Mouse (Mus musculus): ENCODE results near the gene Pcca. TPM values are rescaled to one million over a fixed set of nuclear protein-coding genes. Genes with fewer than 3 reads are reported as not detected.
A peak's percentile ranks its signal among the peaks of the same experiment; 100 is the strongest.

The Pcca gene
- polyA plus RNA-seq, 1 experiment from 2014 or later = 21.5 TPM

- DNase-seq (ENCODE audit: low spot score) (peak; percentile 61), ATAC-seq (replicated peaks; ENCODE audit: low FRiP score, low TSS enrichment, low read depth) (peak; percentile 72)
- H3K9ac ChIP-seq (ENCODE audit: low read length) = no peak within 1 kb of the TSS
- H3K36me3 ChIP-seq (ENCODE audit: control insufficient read depth, insufficient read depth, low read length) = no peaks in the 10 kb centered on the region
- peaks cover 76% of the 10 kb centered on the region for H3K27me3 ChIP-seq (replicated peaks; ENCODE audit: control insufficient read depth, insufficient read depth, low read length)
- WGBS = 2% methylated on average over 47 of the region's 51 CpGs
- H3K4me1 ChIP-seq (replicated peaks; ENCODE audit: control insufficient read depth, insufficient read depth, low read length) = peaks cover 5% of the 10 kb centered on the region; the same call in 1 of the 2 replicates
- no peaks in the 10 kb centered on the region for H3K9me3 ChIP-seq (ENCODE audit: control insufficient read depth, low read length)
- H3K4me2 ChIP-seq (ENCODE audit: low read length) = peak within 1 kb of the TSS; percentile 6; the same call in 1 of the 2 replicates
- H3K27ac ChIP-seq (ENCODE audit: low read depth) = no peak within 1 kb of the TSS
- H3K4me3 ChIP-seq (ENCODE audit: low read depth, low read length) = peak within 1 kb of the TSS; percentile 4; the same call in 1 of the 2 replicates
These were observed 43.4 kb upstream of the Pcca start, which contains the start of gene Gm10837 for GRCm38 (mm10) chr14:122490441-122491328. Gm10837 (plus strand) TSS chr14:122490586.

- H3K4me3 ChIP-seq (ENCODE audit: low read depth, low read length) = no peak overlapping the region
- DNase-seq (ENCODE audit: low spot score) = no peak
- 77% methylated on average over 6 of the region's 6 CpGs for WGBS
- no peak overlapping the region for H3K27ac ChIP-seq (ENCODE audit: low read depth)
- H3K9me3 ChIP-seq (ENCODE audit: control insufficient read depth, low read length) = no peaks in the 10 kb centered on the region
- H3K4me1 ChIP-seq (replicated peaks; ENCODE audit: control insufficient read depth, insufficient read depth, low read length) = peaks cover 5% of the 10 kb centered on the region; the same call in 1 of the 2 replicates
- H3K9ac ChIP-seq (ENCODE audit: low read length) = no peak overlapping the region
- H3K36me3 ChIP-seq (ENCODE audit: control insufficient read depth, insufficient read depth, low read length) = no peaks in the 10 kb centered on the region
- H3K4me2 ChIP-seq (ENCODE audit: low read length) = no peak overlapping the region
- no peak for ATAC-seq (replicated peaks; ENCODE audit: low FRiP score, low TSS enrichment, low read depth)
- H3K27me3 ChIP-seq (replicated peaks; ENCODE audit: control insufficient read depth, insufficient read depth, low read length) = peaks cover 71% of the 10 kb centered on the region
These were observed 42.6 kb upstream of the Pcca start for GRCm38 (mm10) chr14:122491521-122491920.

- no peak for DNase-seq (ENCODE audit: low spot score)
- no peak overlapping the region for H3K4me3 ChIP-seq (ENCODE audit: low read depth, low read length)
- peaks cover 66% of the 10 kb centered on the region for H3K27me3 ChIP-seq (replicated peaks; ENCODE audit: control insufficient read depth, insufficient read depth, low read length)
- H3K9ac ChIP-seq (ENCODE audit: low read length) = no peak overlapping the region
- no peaks in the 10 kb centered on the region for H3K36me3 ChIP-seq (ENCODE audit: control insufficient read depth, insufficient read depth, low read length)
- peaks cover 5% of the 10 kb centered on the region; the same call in 1 of the 2 replicates for H3K4me1 ChIP-seq (replicated peaks; ENCODE audit: control insufficient read depth, insufficient read depth, low read length)
- H3K9me3 ChIP-seq (ENCODE audit: control insufficient read depth, low read length) = no peaks in the 10 kb centered on the region
- H3K4me2 ChIP-seq (ENCODE audit: low read length) = no peak overlapping the region
- ATAC-seq (replicated peaks; ENCODE audit: low FRiP score, low TSS enrichment, low read depth) = no peak
- WGBS = 81% methylated on average over 1 of the region's 1 CpGs
- no peak overlapping the region for H3K27ac ChIP-seq (ENCODE audit: low read depth)
These were observed 42.1 kb upstream of the Pcca start for GRCm38 (mm10) chr14:122492015-122492414.

- WGBS = 25% methylated on average over 2 of the region's 2 CpGs
- no peak for DNase-seq (ENCODE audit: low spot score)
- Histone ChIP-seq H3K4me3 (ENCODE audit: low read depth, low read length) (no peak overlapping the region), H3K4me1 (replicated peaks; ENCODE audit: control insufficient read depth, insufficient read depth, low read length) (no peaks in the 10 kb centered on the region; the same call in 1 of the 2 replicates), H3K9me3 (ENCODE audit: control insufficient read depth, low read length) (no peaks in the 10 kb centered on the region), H3K4me2 (ENCODE audit: low read length) (no peak overlapping the region), H3K27ac (ENCODE audit: low read depth) (no peak overlapping the region), H3K9ac (ENCODE audit: low read length) (no peak overlapping the region), H3K27me3 (replicated peaks; ENCODE audit: control insufficient read depth, insufficient read depth, low read length) (no peaks in the 10 kb centered on the region), H3K36me3 (ENCODE audit: control insufficient read depth, insufficient read depth, low read length) (no peaks in the 10 kb centered on the region)
- ATAC-seq (replicated peaks; ENCODE audit: low FRiP score, low TSS enrichment, low read depth) = no peak
These were observed 25.1 kb upstream of the Pcca start for GRCm38 (mm10) chr14:122509058-122509457.

GRCm38 (mm10) chr14:122511519-122511918 is 22.6 kb upstream of the Pcca start:
- Histone ChIP-seq H3K36me3 (ENCODE audit: control insufficient read depth, insufficient read depth, low read length) (no peaks in the 10 kb centered on the region), H3K4me3 (ENCODE audit: low read depth, low read length) (no peak overlapping the region), H3K27ac (ENCODE audit: low read depth) (no peak overlapping the region), H3K9me3 (ENCODE audit: control insufficient read depth, low read length) (no peaks in the 10 kb centered on the region), H3K4me1 (replicated peaks; ENCODE audit: control insufficient read depth, insufficient read depth, low read length) (no peaks in the 10 kb centered on the region; the same call in 1 of the 2 replicates), H3K4me2 (ENCODE audit: low read length) (no peak overlapping the region), H3K9ac (ENCODE audit: low read length) (no peak overlapping the region), H3K27me3 (replicated peaks; ENCODE audit: control insufficient read depth, insufficient read depth, low read length) (no peaks in the 10 kb centered on the region)
- 52% methylated on average over 3 of the region's 3 CpGs for WGBS
- ATAC-seq (replicated peaks; ENCODE audit: low FRiP score, low TSS enrichment, low read depth) (no peak), DNase-seq (ENCODE audit: low spot score) (no peak)

GRCm38 (mm10) chr14:122513511-122514036 is 20.6 kb upstream of the Pcca start:
- H3K9ac ChIP-seq (ENCODE audit: low read length) = no peak overlapping the region
- H3K4me1 ChIP-seq (replicated peaks; ENCODE audit: control insufficient read depth, insufficient read depth, low read length) = no peaks in the 10 kb centered on the region; the same call in 1 of the 2 replicates
- ATAC-seq (replicated peaks; ENCODE audit: low FRiP score, low TSS enrichment, low read depth) (no peak), DNase-seq (ENCODE audit: low spot score) (peak; percentile 24)
- no peak overlapping the region for H3K4me3 ChIP-seq (ENCODE audit: low read depth, low read length)
- H3K27me3 ChIP-seq (replicated peaks; ENCODE audit: control insufficient read depth, insufficient read depth, low read length) = no peaks in the 10 kb centered on the region
- H3K36me3 ChIP-seq (ENCODE audit: control insufficient read depth, insufficient read depth, low read length) = no peaks in the 10 kb centered on the region
- no peak overlapping the region for H3K27ac ChIP-seq (ENCODE audit: low read depth)
- H3K9me3 ChIP-seq (ENCODE audit: control insufficient read depth, low read length) = no peaks in the 10 kb centered on the region
- 56% methylated on average over 1 of the region's 1 CpGs for WGBS
- no peak overlapping the region for H3K4me2 ChIP-seq (ENCODE audit: low read length)

- no peaks in the 10 kb centered on the region for H3K27me3 ChIP-seq (replicated peaks; ENCODE audit: control insufficient read depth, insufficient read depth, low read length)
- ATAC-seq (replicated peaks; ENCODE audit: low FRiP score, low TSS enrichment, low read depth) (no peak), DNase-seq (ENCODE audit: low spot score) (peak; percentile 23)
- no peak overlapping the region for H3K27ac ChIP-seq (ENCODE audit: low read depth)
- H3K36me3 ChIP-seq (ENCODE audit: control insufficient read depth, insufficient read depth, low read length) = no peaks in the 10 kb centered on the region
- H3K4me1 ChIP-seq (replicated peaks; ENCODE audit: control insufficient read depth, insufficient read depth, low read length) = no peaks in the 10 kb centered on the region
- no peak overlapping the region for H3K4me3 ChIP-seq (ENCODE audit: low read depth, low read length)
- 0 out of 2 replicates have a peak, but pooled peaks cover 3% of the 10 kb centered on the region for H3K9me3 ChIP-seq (ENCODE audit: control insufficient read depth, low read length)
- no peak overlapping the region for H3K4me2 ChIP-seq (ENCODE audit: low read length)
- no peak overlapping the region for H3K9ac ChIP-seq (ENCODE audit: low read length)
- 78% methylated on average over 4 of the region's 4 CpGs for WGBS
These were observed 5.6 kb upstream of the Pcca start for GRCm38 (mm10) chr14:122528475-122528874.

- no peak for ATAC-seq (replicated peaks; ENCODE audit: low FRiP score, low TSS enrichment, low read depth)
- 86% methylated on average over 1 of the region's 1 CpGs for WGBS
- Histone ChIP-seq H3K4me3 (ENCODE audit: low read depth, low read length) (no peak overlapping the region), H3K9me3 (ENCODE audit: control insufficient read depth, low read length) (no peaks in the 10 kb centered on the region), H3K4me2 (ENCODE audit: low read length) (no peak overlapping the region), H3K4me1 (replicated peaks; ENCODE audit: control insufficient read depth, insufficient read depth, low read length) (peaks cover 4% of the 10 kb centered on the region; the same call in 1 of the 2 replicates), H3K27ac (ENCODE audit: low read depth) (no peak overlapping the region), H3K27me3 (replicated peaks; ENCODE audit: control insufficient read depth, insufficient read depth, low read length) (no peaks in the 10 kb centered on the region), H3K9ac (ENCODE audit: low read length) (no peak overlapping the region), H3K36me3 (ENCODE audit: control insufficient read depth, insufficient read depth, low read length) (no peaks in the 10 kb centered on the region)
- no peak for DNase-seq (ENCODE audit: low spot score)
These were observed 1.9 kb downstream of the Pcca start for GRCm38 (mm10) chr14:122535986-122536385.
